Mouse (Mus musculus) bone marrow macrophage, adult 2 months (primary cell): Measurements from ENCODE around the gene Amotl2. TPM values are rescaled to one million over a fixed set of nuclear protein-coding genes. Genes with fewer than 3 reads are reported as not detected.

Source experiments
- H3K27ac ChIP-seq: 2 replicates; pipeline ENCODE4 v1.5.1; 2012; ENCODE audit warnings: low read depth, low read length; ENCODE audit not compliant: insufficient read depth
- H3K4me1 ChIP-seq: 2 replicates; pipeline ENCODE4 v1.6.1; 2012; ENCODE audit warnings: low read length; ENCODE audit not compliant: control insufficient read depth, insufficient read depth
- H3K4me3 ChIP-seq: 2 replicates; pipeline ENCODE4 v1.5.1; 2012; ENCODE audit warnings: mild to moderate bottlenecking, low read length, moderate library complexity; ENCODE audit not compliant: insufficient read depth
- CTCF ChIP-seq: IDR thresholded peaks from 2 replicates; pipeline ENCODE4 v1.5.1; 2012; ENCODE audit warnings: low read depth, mild to moderate bottlenecking, low read length, moderate library complexity
- POLR2A ChIP-seq: IDR thresholded peaks from 2 replicates; pipeline ENCODE4 v1.6.1; 2012; ENCODE audit warnings: mild to moderate bottlenecking, low read depth, low read length, borderline replicate concordance
- polyA plus RNA-seq: library from polyadenylated mRNA; stranded (reverse); fragments of >200 nt; gene quantifications from 2 replicates; pipeline ENCODE4 v1.2.4, GENCODE M21; 2012; ENCODE audit not compliant: missing spikeins, insufficient read depth, insufficient read length

The Amotl2 gene
- polyA plus RNA-seq, 1 experiment, result 1.2 TPM

- H3K4me3 ChIP-seq, result no peak overlapping the region
- no peak overlapping the region for H3K27ac ChIP-seq
- H3K4me1 ChIP-seq, result peaks cover 4% of the 10 kb centered on the region; the same call in 1 of the 2 replicates
These were observed 2.6 kb downstream of the Amotl2 start for GRCm38 (mm10) chr9:102719085-102719484.

DNA sequence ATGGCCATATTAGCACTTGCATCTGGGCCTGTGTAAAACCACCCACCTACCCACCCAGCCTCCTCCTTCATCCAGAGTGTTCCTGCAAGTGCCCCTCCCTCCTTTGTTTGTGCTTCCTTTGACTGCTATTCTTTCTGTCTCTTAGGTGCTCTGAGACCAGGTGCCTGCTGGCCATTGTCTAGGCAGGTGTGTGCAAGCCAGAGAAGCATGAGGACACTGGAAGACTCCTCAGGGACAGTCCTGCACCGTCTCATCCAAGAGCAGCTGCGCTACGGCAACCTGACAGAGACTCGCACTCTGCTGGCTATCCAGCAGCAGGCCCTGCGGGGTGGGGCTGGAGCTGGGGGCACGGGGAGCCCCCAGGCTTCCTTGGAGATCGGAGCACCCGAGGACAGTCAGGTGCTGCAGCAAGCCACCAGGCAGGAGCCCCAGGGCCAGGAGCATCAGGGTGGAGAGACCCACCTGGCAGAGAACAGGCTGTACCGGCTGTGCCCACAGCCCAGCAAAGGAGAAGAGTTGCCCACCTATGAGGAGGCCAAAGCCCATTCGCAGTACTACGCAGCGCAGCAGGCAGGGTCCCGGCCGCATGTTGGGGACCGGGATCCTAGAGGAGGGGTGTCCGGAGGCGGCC lies 3.6 kb downstream of the Amotl2 start:
- Histone ChIP-seq H3K27ac (no peak overlapping the region), H3K4me3 (no peak overlapping the region), H3K4me1 (peaks cover under 1% of the 10 kb centered on the region; the same call in 1 of the 2 replicates)
- TF ChIP-seq POLR2A, result no peak
- TF ChIP-seq CTCF, result no peak

More at GRCm38 (mm10) chr9:102719085-102719484, 2.6 kb downstream of the Amotl2 start:
- no peak for TF ChIP-seq POLR2A
- no peak for TF ChIP-seq CTCF

DNA sequence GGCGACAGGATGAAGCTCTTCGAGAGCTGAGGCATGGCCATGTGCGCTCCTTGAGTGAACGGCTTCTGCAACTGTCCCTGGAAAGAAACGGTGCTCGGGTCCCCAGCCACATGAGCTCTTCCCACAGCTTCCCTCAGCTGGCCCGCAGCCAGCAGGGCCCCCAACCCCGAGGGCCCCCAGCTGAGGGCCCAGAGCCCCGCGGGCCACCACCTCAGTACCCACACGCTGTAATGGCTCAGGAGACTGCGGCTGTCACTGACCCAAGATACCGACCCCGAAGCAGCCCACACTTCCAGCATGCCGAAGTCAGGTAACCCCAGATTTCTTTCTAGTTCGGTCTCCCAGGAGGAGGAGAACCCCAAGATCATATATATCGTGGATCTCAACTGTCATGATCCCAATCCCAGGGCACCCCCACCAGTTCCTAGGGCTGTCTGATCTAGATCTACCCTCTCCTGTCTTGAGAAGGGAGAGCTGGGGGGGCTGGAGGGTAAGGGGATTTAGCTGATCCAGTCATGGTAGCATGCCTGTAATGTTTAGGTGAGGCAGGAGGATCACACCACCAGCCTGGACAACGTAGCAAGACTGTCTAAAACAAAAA lies 4.2 kb downstream of the Amotl2 start:
- Histone ChIP-seq H3K27ac (no peak overlapping the region), H3K4me1 (no peaks in the 10 kb centered on the region), H3K4me3 (no peak overlapping the region)
- TF ChIP-seq CTCF (no peak), POLR2A (no peak)

DNA sequence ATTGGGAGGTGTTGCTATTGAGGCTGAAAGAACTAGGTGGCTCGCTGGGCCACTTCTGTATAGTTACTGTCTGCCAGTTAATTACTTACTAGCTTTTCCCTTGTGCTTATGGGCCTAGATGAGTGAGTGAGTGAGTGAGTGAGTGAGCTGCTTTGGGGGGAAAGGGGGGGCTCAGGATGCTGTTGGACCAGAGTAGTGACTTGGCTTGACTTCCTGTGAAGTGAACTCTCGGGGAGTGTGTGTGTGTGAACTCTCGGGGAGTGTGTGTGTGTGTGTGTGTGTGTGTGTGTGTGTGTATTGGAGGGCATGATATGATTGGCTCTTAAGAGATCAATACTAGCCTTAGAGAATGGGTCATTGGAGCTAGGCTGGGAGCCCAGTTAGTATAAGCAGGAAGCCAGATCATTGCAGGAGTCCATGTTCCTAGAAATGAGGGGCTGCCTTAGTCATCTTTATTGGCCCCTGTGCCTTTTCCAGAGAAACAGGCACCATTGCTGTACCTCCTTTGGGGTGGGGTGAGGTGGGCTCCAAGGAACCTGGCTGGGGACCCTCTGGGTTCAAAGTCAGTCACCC lies 5.0 kb downstream of the Amotl2 start:
- Histone ChIP-seq H3K27ac (no peak overlapping the region), H3K4me1 (no peaks in the 10 kb centered on the region), H3K4me3 (no peak overlapping the region)
- TF ChIP-seq POLR2A (no peak), CTCF (no peak)

DNA sequence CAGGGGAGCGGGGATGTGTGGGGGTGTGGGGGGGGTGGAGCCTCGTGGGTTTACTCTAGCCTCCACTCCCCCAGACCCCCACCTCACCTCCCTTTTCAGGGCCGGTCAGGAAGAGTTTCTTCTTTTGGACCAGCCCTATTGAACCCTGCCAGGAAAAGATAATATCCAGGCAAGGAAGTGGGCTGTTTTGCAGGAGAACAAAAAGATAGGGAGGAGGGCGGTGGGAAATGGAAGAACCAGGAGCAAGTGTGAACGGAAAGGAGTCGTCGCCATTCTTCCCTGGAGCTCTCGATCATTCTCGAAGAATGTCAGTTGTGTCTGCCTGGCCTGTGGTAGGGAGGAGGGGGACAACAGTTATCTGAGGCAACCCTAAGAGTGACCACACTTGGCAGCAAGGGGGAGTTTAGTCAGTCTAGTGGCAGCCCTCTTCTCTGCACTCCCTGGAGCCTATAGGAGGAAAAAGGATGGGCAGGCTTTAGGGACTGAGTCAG lies 5.6 kb downstream of the Amotl2 start:
- Histone ChIP-seq H3K4me1 (no peaks in the 10 kb centered on the region), H3K27ac (no peak overlapping the region), H3K4me3 (no peak overlapping the region)
- TF ChIP-seq POLR2A (no peak), CTCF (no peak)

GRCm38 (mm10) chr9:102722750-102723149 lies 6.3 kb downstream of the Amotl2 start:
- Histone ChIP-seq H3K27ac (no peak overlapping the region), H3K4me1 (no peaks in the 10 kb centered on the region), H3K4me3 (no peak overlapping the region)

GRCm38 (mm10) chr9:102723241-102723709 lies 6.8 kb downstream of the Amotl2 start:
- TF ChIP-seq CTCF, result no peak
- no peak for TF ChIP-seq POLR2A
- H3K27ac ChIP-seq, result no peak overlapping the region
- no peak overlapping the region for H3K4me3 ChIP-seq

More at GRCm38 (mm10) chr9:102722750-102723149, 6.3 kb downstream of the Amotl2 start:
- no peak for TF ChIP-seq CTCF
- TF ChIP-seq POLR2A, result no peak

GRCm38 (mm10) chr9:102723990-102724461 lies 7.6 kb downstream of the Amotl2 start:
- H3K4me1 ChIP-seq, result no peaks in the 10 kb centered on the region
- no peak for TF ChIP-seq CTCF
- TF ChIP-seq POLR2A, result no peak
- H3K4me3 ChIP-seq, result no peak overlapping the region
- H3K27ac ChIP-seq, result no peak overlapping the region

More at GRCm38 (mm10) chr9:102723241-102723709, 6.8 kb downstream of the Amotl2 start:
- no peaks in the 10 kb centered on the region for H3K4me1 ChIP-seq

- Histone ChIP-seq H3K27ac (no peak overlapping the region), H3K4me1 (no peaks in the 10 kb centered on the region), H3K4me3 (no peak overlapping the region)
- no peak for TF ChIP-seq POLR2A
These were observed 8.5 kb downstream of the Amotl2 start for GRCm38 (mm10) chr9:102724942-102725341.

GRCm38 (mm10) chr9:102725958-102726654 lies 9.6 kb downstream of the Amotl2 start:
- TF ChIP-seq POLR2A (no peak), CTCF (no peak)
- H3K4me3 ChIP-seq, result no peak overlapping the region
- H3K27ac ChIP-seq, result no peak overlapping the region
- peaks cover 4% of the 10 kb centered on the region for H3K4me1 ChIP-seq
